Mouse (Mus musculus) midbrain, embryonic 16.5 days (tissue): Measurements from ENCODE around the gene Tcf7l1. TPM values are rescaled to one million over a fixed set of nuclear protein-coding genes. Genes with fewer than 3 reads are reported as not detected.

Experiments
- ATAC-seq: fragments of 200-750 bp; cut with Nextera tagmentation; 2 replicates; pipeline ENCODE4 v1.8.0; 2017; ENCODE audit warnings: moderate TSS enrichment
- H3K27ac ChIP-seq: fragments of 300-500 bp; sonication (generic); 2 replicates; pipeline ENCODE4 v1.5.1; 2014; ENCODE audit warnings: mild to moderate bottlenecking, low read length, mixed read lengths
- H3K27me3 ChIP-seq: fragments of 300-500 bp; sonication (generic); 2 replicates; pipeline ENCODE4 v1.6.1; 2014; ENCODE audit warnings: low read depth, low read length, mixed read lengths; ENCODE audit not compliant: control insufficient read depth, insufficient read depth
- H3K36me3 ChIP-seq: fragments of 300-500 bp; sonication (generic); 2 replicates; pipeline ENCODE4 v1.6.1; 2014; ENCODE audit warnings: mild to moderate bottlenecking, low read length, moderate library complexity, mixed read lengths; ENCODE audit not compliant: control insufficient read depth, insufficient read depth
- H3K4me1 ChIP-seq: fragments of 300-500 bp; sonication (generic); 2 replicates; pipeline ENCODE4 v1.6.1; 2014; ENCODE audit warnings: mild to moderate bottlenecking, low read length, mixed read lengths; ENCODE audit not compliant: control insufficient read depth, insufficient read depth
- H3K4me2 ChIP-seq: fragments of 300-500 bp; sonication (generic); 2 replicates; pipeline ENCODE4 v1.6.1; 2014; ENCODE audit warnings: mild to moderate bottlenecking, low read length, mixed read lengths
- H3K4me3 ChIP-seq: fragments of 300-500 bp; sonication (generic); 2 replicates; pipeline ENCODE4 v1.5.1; 2014; ENCODE audit warnings: low read depth, mild to moderate bottlenecking, low read length, moderate library complexity, mixed read lengths
- H3K9ac ChIP-seq: fragments of 300-500 bp; sonication (generic); 2 replicates; pipeline ENCODE4 v1.6.1; 2014; ENCODE audit warnings: low read depth, low read length, mixed read lengths
- H3K9me3 ChIP-seq: fragments of 300-500 bp; sonication (generic); replicated peaks from 2 replicates; pipeline ENCODE4 v1.6.1; 2014; ENCODE audit warnings: mild to moderate bottlenecking, low read length, mixed read lengths; ENCODE audit not compliant: control insufficient read depth, poor library complexity, severe bottlenecking
- WGBS: fragments of 180-500 bp; shearing (Covaris S2); extraction: QIAGEN DNeasy Blood & Tissue Kit; methylation state at CpG from one replicate; pipeline ENCODE4 v1.1.7; 2014; 5-methylcytosine and 5-hydroxymethylcytosine counted together
- polyA plus RNA-seq: library from polyadenylated mRNA; unstranded; fragments of >200 nt; fragmentation: Nextera tagmentation; extraction: Ambion mirVana; gene quantifications from 2 replicates; pipeline ENCODE4 v1.2.1, GENCODE M21; 2015

The Tcf7l1 gene
- polyA plus RNA-seq, 1 experiment from 2014 or later: 4.1 TPM

- Histone ChIP-seq H3K36me3 (peaks cover 3% of the 10 kb centered on the region; the same call in 1 of the 2 replicates), H3K4me1 (no peaks in the 10 kb centered on the region), H3K9ac (no peak overlapping the region), H3K9me3 (no peaks in the 10 kb centered on the region), H3K27ac (no peak overlapping the region), H3K4me2 (no peak overlapping the region), H3K4me3 (no peak overlapping the region), H3K27me3 (no peaks in the 10 kb centered on the region)
- 76% methylated on average over 3 of the region's 3 CpGs for WGBS
- ATAC-seq: no peak
Measured at GRCm38 (mm10) chr6:72586701-72587100, 202.4 kb downstream of the Tcf7l1 start.

GRCm38 (mm10) chr6:72584154-72584553 lies 204.9 kb downstream of the Tcf7l1 start:
- Histone ChIP-seq H3K36me3 (peaks cover 10% of the 10 kb centered on the region), H3K27ac (no peak overlapping the region), H3K4me2 (no peak overlapping the region), H3K9me3 (no peaks in the 10 kb centered on the region), H3K4me1 (no peaks in the 10 kb centered on the region), H3K27me3 (no peaks in the 10 kb centered on the region), H3K9ac (no peak overlapping the region), H3K4me3 (no peak overlapping the region)
- 85% methylated on average over 11 of the region's 11 CpGs for WGBS
- no peak for ATAC-seq

- Histone ChIP-seq H3K9ac (no peak overlapping the region), H3K4me3 (no peak overlapping the region)
Measured at GRCm38 (mm10) chr6:72583211-72583839, 205.7 kb downstream of the Tcf7l1 start.

GRCm38 (mm10) chr6:72581625-72582382 lies 207.2 kb downstream of the Tcf7l1 start:
- H3K4me3 ChIP-seq: no peak overlapping the region
- no peak overlapping the region for H3K9ac ChIP-seq
- H3K36me3 ChIP-seq: peaks cover 10% of the 10 kb centered on the region
- no peak for ATAC-seq
- H3K4me2 ChIP-seq: no peak overlapping the region
- no peaks in the 10 kb centered on the region for H3K9me3 ChIP-seq
- H3K4me1 ChIP-seq: no peaks in the 10 kb centered on the region
- no peak overlapping the region for H3K27ac ChIP-seq
- H3K27me3 ChIP-seq: no peaks in the 10 kb centered on the region
- WGBS: 73% methylated on average over 11 of the region's 11 CpGs

More at GRCm38 (mm10) chr6:72583211-72583839, 205.7 kb downstream of the Tcf7l1 start:
- no peak for ATAC-seq
- Histone ChIP-seq H3K27me3 (no peaks in the 10 kb centered on the region), H3K4me2 (no peak overlapping the region), H3K27ac (no peak overlapping the region), H3K36me3 (peaks cover 10% of the 10 kb centered on the region), H3K4me1 (no peaks in the 10 kb centered on the region), H3K9me3 (no peaks in the 10 kb centered on the region)
- WGBS: 85% methylated on average over 4 of the region's 4 CpGs

Other genes starting within 250 kb of the Tcf7l1 start
- gene Capg, start 244.9 kb downstream of the Tcf7l1 start, polyA plus RNA-seq: 5.9 and 6.8 TPM in 2 replicates
- 17.3 and 17.8 TPM in 2 replicates for gene Elmod3, start 190.8 kb downstream of the Tcf7l1 start, polyA plus RNA-seq
- 5.9 and 6.3 TPM in 2 replicates for gene Retsat, start 190.8 kb downstream of the Tcf7l1 start, polyA plus RNA-seq
- 40.7 and 45.0 TPM in 2 replicates for gene Tgoln1, start 172.3 kb downstream of the Tcf7l1 start, polyA plus RNA-seq
- 29.7 and 32.4 TPM in 2 replicates for gene Kcmf1, start 110.7 kb upstream of the Tcf7l1 start, polyA plus RNA-seq
- gene Tmsb10, start 169.5 kb upstream of the Tcf7l1 start, polyA plus RNA-seq: 5,026 and 5,182 TPM in 2 replicates